20 mouse cellular contexts compared by ENCODE assay signal in the genomic region with DNA sequence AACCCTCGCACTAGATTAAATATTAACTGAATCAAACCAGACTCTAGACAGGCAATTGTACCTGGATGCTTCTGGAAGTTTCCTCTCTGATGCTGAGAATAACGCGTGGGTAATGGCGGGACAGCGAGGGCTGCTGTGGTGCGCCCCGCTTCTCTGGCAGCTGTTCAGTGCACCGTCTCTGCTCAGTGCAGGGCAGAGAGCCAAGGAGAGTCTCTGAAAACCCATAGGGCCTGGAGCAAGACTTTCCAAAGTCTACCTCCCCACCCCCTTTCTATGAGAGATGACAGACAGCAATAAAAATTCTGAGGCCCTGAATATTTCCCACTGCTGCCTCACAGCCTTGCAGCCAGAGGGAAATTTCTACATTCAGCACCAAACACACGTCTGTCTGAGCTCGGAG.
DNase-seq lines count a peak whose midpoint lies in the region; ATAC-seq and TF ChIP-seq lines count a peak whose summit lies in the region.
"Had no signal": no experiment of that assay in that cellular context is flagged by ENCODE, and none has a peak within 500 bp of the region (broad histone marks: within the 10 kb centered on the region; RNA-seq: fewer than 3 reads in every experiment).

No protein-coding gene starts in this region.

- no peaks in the 10 kb centered on the region for H3K27me3 ChIP-seq in heart, adult 2 months (ENCODE audit: control insufficient read depth, insufficient read depth, low read length)
- no peaks in the 10 kb centered on the region for H3K27me3 ChIP-seq in kidney, adult 2 months (replicated peaks; ENCODE audit: control insufficient read depth, insufficient read depth, low read length)
- H3K27me3 ChIP-seq in kidney, embryonic 15.5 days = no peaks in the 10 kb centered on the region
- H3K27me3 ChIP-seq in intestine, embryonic 16.5 days (replicated peaks; ENCODE audit: control insufficient read depth, insufficient read depth, low read length) = no peaks in the 10 kb centered on the region
- H3K27me3 ChIP-seq in limb, embryonic 14.5 days (ENCODE audit: control insufficient read depth, insufficient read depth, low read length) = no peaks in the 10 kb centered on the region
- H3K27me3 ChIP-seq: hindbrain, embryonic 12.5 days; neural tube, embryonic 12.5 days; Patski had no signal

- H3K4me1 ChIP-seq in heart, adult 2 months (ENCODE audit: control insufficient read depth, insufficient read depth, low read length) = no peaks in the 10 kb centered on the region
- peaks cover 10% of the 10 kb centered on the region for H3K4me1 ChIP-seq in kidney, adult 2 months (ENCODE audit: control insufficient read depth, insufficient read depth, low read length)
- 0 out of 2 replicates have a peak, but pooled peaks cover 4% of the 10 kb centered on the region for H3K4me1 ChIP-seq in kidney, embryonic 15.5 days
- no peaks in the 10 kb centered on the region for H3K4me1 ChIP-seq in intestine, embryonic 16.5 days (ENCODE audit: control insufficient read depth, insufficient read depth, low read length)
- 0 out of 2 replicates have a peak, but pooled peaks cover 3% of the 10 kb centered on the region for H3K4me1 ChIP-seq in limb, embryonic 14.5 days (ENCODE audit: control insufficient read depth, insufficient read depth, low read length)
- H3K4me1 ChIP-seq: hindbrain, embryonic 12.5 days; neural tube, embryonic 12.5 days had no signal

- H3K27ac ChIP-seq in heart, adult 2 months = peak overlapping the region; percentile 84
- no peak overlapping the region; the same call in 1 of the 2 replicates for H3K27ac ChIP-seq in kidney, adult 2 months (ENCODE audit: insufficient read depth, low read depth, low read length)
- H3K27ac ChIP-seq in kidney, embryonic 15.5 days = no peak overlapping the region
- peak overlapping the region; percentile 40; the same call in 1 of the 2 replicates for H3K27ac ChIP-seq in intestine, embryonic 16.5 days (ENCODE audit: low read length)
- H3K27ac ChIP-seq in limb, embryonic 14.5 days (replicated peaks; ENCODE audit: low read depth, low read length) = no peak overlapping the region
- H3K27ac ChIP-seq: hindbrain, embryonic 12.5 days; kidney, postnatal 0 days; neural tube, embryonic 12.5 days had no signal

- TF ChIP-seq EP300 in heart, adult 2 months (IDR thresholded peaks at IDR 0.05; ENCODE audit: insufficient read depth, low read depth, low read length) = no peak

- no peak overlapping the region for H3K9ac ChIP-seq in heart, adult 2 months (ENCODE audit: low read depth, low read length)
- H3K9ac ChIP-seq in kidney, embryonic 15.5 days = no peak overlapping the region
- H3K9ac ChIP-seq in intestine, embryonic 16.5 days (ENCODE audit: low read depth, low read length) = no peak overlapping the region
- no peak overlapping the region for H3K9ac ChIP-seq in limb, embryonic 14.5 days (ENCODE audit: low read depth, low read length, severe bottlenecking)
- H3K9ac ChIP-seq: hindbrain, embryonic 12.5 days; liver, postnatal 0 days; neural tube, embryonic 12.5 days had no signal

- WGBS in heart, adult 2 months = 53% methylated on average over 10 of the region's 10 CpGs
- 30% methylated on average over 10 of the region's 10 CpGs for WGBS in kidney, adult 2 months
- 78% methylated on average over 10 of the region's 10 CpGs for WGBS in kidney, embryonic 15.5 days
- 64% methylated on average over 10 of the region's 10 CpGs for WGBS in intestine, embryonic 16.5 days
- 56% methylated on average over 10 of the region's 10 CpGs for WGBS in limb, embryonic 14.5 days

- H3K36me3 ChIP-seq in heart, adult 2 months (ENCODE audit: control insufficient read depth, insufficient read depth, low read length) = no peaks in the 10 kb centered on the region
- no peaks in the 10 kb centered on the region for H3K36me3 ChIP-seq in kidney, adult 2 months (ENCODE audit: control insufficient read depth, insufficient read depth, low read length)
- no peaks in the 10 kb centered on the region for H3K36me3 ChIP-seq in kidney, embryonic 15.5 days
- no peaks in the 10 kb centered on the region for H3K36me3 ChIP-seq in intestine, embryonic 16.5 days (ENCODE audit: control insufficient read depth, insufficient read depth, low read length)
- H3K36me3 ChIP-seq in limb, embryonic 14.5 days (ENCODE audit: control insufficient read depth, insufficient read depth, low read length) = no peaks in the 10 kb centered on the region
- H3K36me3 ChIP-seq: hindbrain, embryonic 12.5 days; neural tube, embryonic 12.5 days had no signal

- H3K79me2 ChIP-seq in heart, adult 2 months (replicated peaks; ENCODE audit: control insufficient read depth, insufficient read depth, low read length) = no peaks in the 10 kb centered on the region

- H3K9me3 ChIP-seq in kidney, embryonic 15.5 days (replicated peaks) = no peaks in the 10 kb centered on the region
- no peaks in the 10 kb centered on the region; the same call in 1 of the 2 replicates for H3K9me3 ChIP-seq in intestine, embryonic 16.5 days (ENCODE audit: control insufficient read depth, low read length)
- H3K9me3 ChIP-seq in limb, embryonic 14.5 days (ENCODE audit: control insufficient read depth, low read length) = no peaks in the 10 kb centered on the region
- H3K9me3 ChIP-seq: hindbrain, embryonic 12.5 days; neural tube, embryonic 12.5 days had no signal

- no peak overlapping the region for H3K4me2 ChIP-seq in kidney, embryonic 15.5 days
- peak overlapping the region; percentile 13 for H3K4me2 ChIP-seq in intestine, embryonic 16.5 days (ENCODE audit: low read depth, low read length)
- no peak overlapping the region for H3K4me2 ChIP-seq in limb, embryonic 14.5 days (replicated peaks; ENCODE audit: low read depth, low read length, severe bottlenecking)
- H3K4me2 ChIP-seq: hindbrain, embryonic 12.5 days; midbrain, embryonic 11.5 days; neural tube, embryonic 12.5 days had no signal

- TF ChIP-seq POLR2A in heart, adult 2 months (IDR thresholded peaks at IDR 0.05; ENCODE audit: insufficient read depth, low read depth, low read length) = no peak
- TF ChIP-seq POLR2A in kidney, adult 2 months (IDR thresholded peaks at IDR 0.05; ENCODE audit: low read depth, low read length) = no peak
- no peak for TF ChIP-seq POLR2A in limb, embryonic 14.5 days (IDR thresholded peaks at IDR 0.05; ENCODE audit: borderline replicate concordance, extremely low read depth, insufficient read depth, insufficient read length)

- H3K4me3 ChIP-seq in heart, adult 2 months = no peak overlapping the region
- no peak overlapping the region for H3K4me3 ChIP-seq in kidney, adult 2 months (ENCODE audit: insufficient read depth, low read depth, low read length)
- no peak overlapping the region for H3K4me3 ChIP-seq in kidney, embryonic 15.5 days (replicated peaks)
- 0 out of 2 replicates have a peak overlapping the region, but pooled peaks have one; percentile 5 for H3K4me3 ChIP-seq in intestine, embryonic 16.5 days (ENCODE audit: low read length)
- no peak overlapping the region for H3K4me3 ChIP-seq in limb, embryonic 14.5 days (replicated peaks; ENCODE audit: low read length)
- H3K4me3 ChIP-seq: hindbrain, embryonic 12.5 days; neural tube, embryonic 12.5 days had no signal

- no peak for TF ChIP-seq CTCF in heart, adult 2 months (IDR thresholded peaks at IDR 0.05)
- TF ChIP-seq CTCF in kidney, adult 2 months (conservative IDR thresholded peaks at IDR 0.05; ENCODE audit: insufficient read depth, insufficient read length, low read depth, low read length) = no peak

- intact Hi-C loops in heart, adult 2 months (cut with DNase I) = loop anchor here (2.0 kb wide), 1 partner anchor 44 kb away; no protein-coding TSS in a partner anchor
- intact Hi-C loops in heart, postnatal 36 days (cut with DNase I) = loop anchor here (5.0 kb wide), 1 partner anchor 42 kb away; no protein-coding TSS in a partner anchor
- intact Hi-C loops in left cerebral cortex, postnatal 36 days (cut with DNase I) = no loop called here

- DNase-seq in heart, adult 2 months = peak in 1 of 2 experiments; percentile 24
- DNase-seq in heart, postnatal 36 days = no peak
- peak; percentile 69 for DNase-seq in kidney, adult 2 months
- DNase-seq in limb, embryonic 14.5 days (ENCODE audit: low spot score) = peak; percentile 60
- DNase-seq in lung, adult 18-20 months = no peak
- no peak for DNase-seq in left cerebral cortex, postnatal 36 days (ENCODE audit: low spot score in 2 of 2)
- DNase-seq: cerebellum, adult 9-11 months; layer of hippocampus, adult 9-11 months; liver; liver, postnatal 0 days; lung, postnatal 4 days; right cerebral cortex, postnatal 14 days; thymus, postnatal 14 days had no signal

- ATAC-seq in kidney, embryonic 15.5 days (replicated peaks; ENCODE audit: low FRiP score) = no peak
- peak; percentile 86 for ATAC-seq in intestine, embryonic 16.5 days
- ATAC-seq in limb, embryonic 14.5 days (ENCODE audit: low FRiP score, low read depth) = peak; percentile 62
- ATAC-seq: liver, postnatal 0 days; Patski had no signal

Comparison
In these comparisons a context has a peak if more than half of its experiments do, and no peak if none do; other contexts are left out.
1. DNase-seq: peak in kidney, adult 2 months (single experiment) and limb, embryonic 14.5 days (single experiment); none in heart, postnatal 36 days (0 of 2), lung, adult 18-20 months (0 of 2) and left cerebral cortex, postnatal 36 days (0 of 2).
2. H3K27ac ChIP-seq: peak in heart, adult 2 months (single experiment) and intestine, embryonic 16.5 days (single experiment); none in kidney, adult 2 months (single experiment), kidney, embryonic 15.5 days (single experiment) and limb, embryonic 14.5 days (single experiment).